Mouse (Mus musculus): ENCODE results near the gene Mboat2. TPM values are rescaled to one million over a fixed set of nuclear protein-coding genes. Genes with fewer than 3 reads are reported as not detected.
A peak's percentile ranks its signal among the peaks of the same experiment; 100 is the strongest.

The Mboat2 gene
- total RNA-seq, 2 experiments from 2014 or later: 87.0 to 99.6 TPM

DNA sequence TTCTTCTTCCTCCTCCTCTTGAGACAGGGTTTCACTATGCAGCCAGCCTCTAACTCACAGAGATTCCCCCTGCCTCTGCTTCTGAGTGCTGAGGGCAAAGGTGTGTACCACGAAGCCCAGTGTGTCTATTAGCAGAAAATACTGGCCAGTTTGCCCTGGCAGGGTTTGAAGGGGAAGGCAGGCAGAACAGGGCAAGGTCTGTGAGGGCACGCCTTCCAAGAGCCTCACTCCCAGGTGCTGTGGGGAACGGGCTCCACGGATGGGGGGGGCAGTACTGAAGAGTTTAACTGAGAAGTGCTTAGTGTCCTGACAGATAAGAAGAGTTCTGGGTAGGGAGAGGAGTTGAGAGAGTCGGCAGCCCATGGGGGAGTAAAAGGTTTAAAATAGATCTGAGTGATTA, 142.9 kb downstream of the Mboat2 start:
- Histone ChIP-seq H3K4me3 (no peak overlapping the region), H3K27ac (no peak overlapping the region)
- DNase-seq (ENCODE audit: low spot score in 2 of 2): no peak
- TF ChIP-seq CTCF (conservative IDR thresholded peaks at IDR 0.05): no peak

DNA sequence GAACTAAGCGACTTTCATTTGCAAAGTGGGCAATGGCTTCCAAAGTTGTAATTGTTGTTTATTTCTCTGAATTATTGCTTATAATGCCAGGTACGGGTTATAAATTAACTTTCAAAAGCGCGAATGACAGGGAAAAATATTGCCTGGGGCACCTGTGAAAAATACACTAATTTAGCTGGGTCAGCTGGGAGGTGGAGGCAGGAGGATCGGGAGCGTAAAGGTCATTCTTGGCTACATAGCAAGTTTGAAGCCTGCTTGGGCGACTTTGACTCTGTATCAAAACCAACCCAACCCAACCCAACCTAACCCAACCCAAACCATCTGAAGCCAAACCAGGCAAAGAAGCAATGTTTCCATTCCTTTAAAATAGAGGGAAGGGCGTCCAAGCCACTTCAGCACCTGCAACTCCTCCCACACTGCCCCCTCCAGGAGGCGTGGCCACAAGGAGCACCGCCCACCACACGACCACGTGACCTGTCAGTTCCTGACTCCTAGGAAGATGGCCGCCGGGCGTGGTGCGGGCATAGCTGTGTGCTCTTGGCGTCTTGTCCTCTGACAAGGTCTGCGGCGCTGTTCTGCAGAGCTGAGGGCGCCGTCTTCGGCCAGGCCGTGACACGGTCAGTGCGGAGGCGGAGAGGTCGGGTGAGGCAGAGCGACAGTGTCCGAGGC, 143.9 kb downstream of the Mboat2 start, which contains the start of gene Kidins220:
TSS of gene Kidins220 (plus strand) at position 480 of the 669 bp plus-strand sequence.
- peak; percentile 93 to 96 for DNase-seq (ENCODE audit: low spot score in 2 of 2)
- Histone ChIP-seq H3K4me3 (peak within 1 kb of the TSS; percentile 92), H3K27ac (peak within 1 kb of the TSS; percentile 96)
- no peak for TF ChIP-seq CTCF (conservative IDR thresholded peaks at IDR 0.05)

DNA sequence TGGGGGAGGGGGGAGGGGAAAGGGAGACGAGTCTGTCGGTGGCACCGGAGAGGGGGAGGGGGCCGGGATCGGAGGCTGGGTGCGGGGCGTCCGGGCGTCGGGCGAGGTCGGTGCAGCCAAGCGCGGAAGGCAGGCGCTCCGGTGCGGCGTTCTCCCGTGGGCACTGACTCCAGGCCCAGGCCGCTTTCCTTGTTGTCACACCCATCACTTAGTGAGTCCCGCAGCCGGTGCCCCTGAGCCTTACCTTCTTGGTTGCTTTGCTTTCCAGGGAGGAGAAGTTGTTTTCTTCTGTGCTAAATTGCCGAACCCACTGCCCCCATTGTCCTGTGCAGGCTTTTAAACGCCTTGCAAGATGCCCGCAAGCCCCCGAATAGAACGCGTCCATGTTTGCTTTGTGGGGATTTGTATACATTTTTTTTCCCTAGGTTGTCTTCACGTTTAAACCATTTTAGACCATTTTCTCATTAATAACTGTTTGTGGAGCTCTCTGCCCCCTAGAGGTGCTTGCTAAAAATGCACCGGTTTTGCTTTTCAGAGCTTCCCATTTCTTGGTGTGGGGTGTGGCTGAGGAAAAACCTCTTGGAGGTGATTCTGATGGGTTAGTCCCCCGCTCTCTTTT, 144.5 kb downstream of the Mboat2 start:
- peak overlapping the region; percentile 92 for H3K4me3 ChIP-seq
- DNase-seq (ENCODE audit: low spot score in 2 of 2): peak; percentile 75 to 79
- H3K27ac ChIP-seq: peak overlapping the region; percentile 96
- peak; percentile 88 for TF ChIP-seq CTCF (conservative IDR thresholded peaks at IDR 0.05)

DNA sequence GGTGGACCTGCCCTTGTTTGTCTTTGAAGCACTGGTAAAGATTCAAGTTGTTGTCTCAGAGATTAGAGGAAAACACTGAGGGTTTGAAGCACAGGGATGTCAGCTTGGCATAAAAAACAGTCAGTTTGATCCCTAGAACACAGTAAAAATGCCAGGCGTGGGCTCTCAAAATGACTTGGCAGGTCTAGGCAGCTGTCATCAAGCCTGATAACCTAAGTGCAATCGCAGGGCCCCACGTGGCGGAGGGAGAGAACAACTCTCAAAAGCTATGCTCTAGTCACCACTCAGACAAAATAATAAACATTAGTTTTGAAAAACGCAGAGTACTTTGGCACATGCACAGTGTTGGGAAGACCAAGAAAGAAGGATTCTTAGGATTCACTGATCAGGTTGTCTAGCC, 154.5 kb downstream of the Mboat2 start:
- DNase-seq (ENCODE audit: low spot score in 2 of 2): no peak
- Histone ChIP-seq H3K27ac (peak overlapping the region; percentile 28; the same call in 1 of the 2 replicates), H3K4me3 (no peak overlapping the region)
- no peak for TF ChIP-seq CTCF (conservative IDR thresholded peaks at IDR 0.05)

DNA sequence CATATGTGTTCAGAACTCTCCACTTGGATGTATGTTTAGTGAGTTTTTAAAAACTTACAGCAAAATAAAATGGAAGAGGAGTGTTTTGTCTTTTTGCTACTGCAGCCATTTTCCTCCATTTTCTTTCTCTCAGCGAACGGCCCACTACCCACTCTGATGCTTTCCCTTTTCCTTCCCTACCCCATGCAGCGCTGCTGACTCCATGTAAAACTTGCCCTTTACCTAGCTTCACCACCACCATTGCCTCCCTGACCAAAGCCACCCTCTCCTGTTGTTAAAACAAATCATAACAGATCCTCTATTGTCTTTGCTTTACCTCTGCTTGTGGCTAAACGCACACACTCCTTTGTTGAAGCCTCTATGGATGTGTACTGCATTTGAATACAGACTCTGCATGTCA, 164.7 kb downstream of the Mboat2 start:
- H3K4me3 ChIP-seq: no peak overlapping the region
- H3K27ac ChIP-seq: no peak overlapping the region
- no peak for DNase-seq (ENCODE audit: low spot score in 2 of 2)
- TF ChIP-seq CTCF (conservative IDR thresholded peaks at IDR 0.05): no peak

DNA sequence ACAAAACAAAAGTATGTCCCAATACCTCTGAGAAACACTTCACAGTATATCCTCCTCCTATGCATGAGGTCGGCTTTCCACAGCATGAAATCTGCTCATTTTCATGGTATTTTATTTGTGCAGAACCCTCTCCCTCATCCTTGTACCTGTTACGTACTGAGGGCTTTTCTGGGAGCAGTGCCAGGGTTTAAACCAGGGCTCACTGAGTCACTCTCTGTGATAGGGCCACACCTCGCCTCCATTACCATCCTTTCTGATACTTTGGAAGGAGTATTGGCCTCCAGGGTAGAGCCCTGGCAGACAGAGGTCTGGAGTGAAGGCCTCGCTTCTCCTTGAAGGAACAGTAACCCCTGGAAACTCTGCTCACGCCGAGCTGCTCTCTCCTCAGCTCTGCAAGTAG, 174.7 kb downstream of the Mboat2 start:
- no peak for TF ChIP-seq CTCF (conservative IDR thresholded peaks at IDR 0.05)
- DNase-seq (ENCODE audit: low spot score in 2 of 2): no peak
- Histone ChIP-seq H3K27ac (no peak overlapping the region), H3K4me3 (no peak overlapping the region)

DNA sequence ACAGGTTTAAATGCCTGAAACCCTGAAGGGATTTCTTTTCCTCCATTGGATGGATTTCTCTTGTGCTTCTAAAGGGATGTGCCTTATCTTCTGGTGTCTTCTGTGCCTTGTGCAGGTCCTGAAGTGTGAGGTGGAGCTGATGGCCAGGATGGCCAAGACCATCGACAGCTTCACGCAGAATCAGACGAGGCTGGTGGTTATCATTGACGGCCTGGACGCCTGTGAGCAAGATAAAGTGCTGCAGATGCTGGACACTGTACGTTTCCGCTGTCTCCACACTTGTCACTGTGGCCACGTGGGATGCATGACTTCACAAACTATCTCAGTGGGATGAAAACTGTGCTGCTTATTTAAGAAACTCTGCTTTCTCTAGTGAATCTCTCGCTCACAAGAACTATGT, 179.3 kb downstream of the Mboat2 start:
- TF ChIP-seq CTCF (conservative IDR thresholded peaks at IDR 0.05): no peak
- no peak for DNase-seq (ENCODE audit: low spot score in 2 of 2)
- no peak overlapping the region for H3K27ac ChIP-seq
- H3K4me3 ChIP-seq: no peak overlapping the region

DNA sequence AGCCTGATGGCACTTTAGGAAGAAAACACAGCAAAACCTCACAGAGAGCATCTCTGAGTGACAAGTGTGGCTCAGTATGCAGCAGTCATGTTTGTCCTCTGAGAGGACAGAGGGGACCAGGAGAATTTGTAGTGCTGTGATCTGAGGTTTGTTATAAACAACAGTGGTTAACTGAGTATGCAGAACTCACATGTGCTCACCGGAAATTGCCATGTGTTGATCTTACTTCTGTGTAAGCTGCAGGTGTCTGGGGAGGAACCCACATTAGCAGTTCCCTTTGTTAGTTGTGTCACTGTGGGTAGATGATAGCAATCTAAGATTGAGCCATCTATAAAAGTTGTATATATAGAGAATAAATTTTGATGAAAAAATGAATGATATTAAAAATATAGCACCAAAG, 179.7 kb downstream of the Mboat2 start:
- DNase-seq (ENCODE audit: low spot score in 2 of 2): no peak
- H3K4me3 ChIP-seq: no peak overlapping the region
- no peak for TF ChIP-seq CTCF (conservative IDR thresholded peaks at IDR 0.05)
- no peak overlapping the region for H3K27ac ChIP-seq

DNA sequence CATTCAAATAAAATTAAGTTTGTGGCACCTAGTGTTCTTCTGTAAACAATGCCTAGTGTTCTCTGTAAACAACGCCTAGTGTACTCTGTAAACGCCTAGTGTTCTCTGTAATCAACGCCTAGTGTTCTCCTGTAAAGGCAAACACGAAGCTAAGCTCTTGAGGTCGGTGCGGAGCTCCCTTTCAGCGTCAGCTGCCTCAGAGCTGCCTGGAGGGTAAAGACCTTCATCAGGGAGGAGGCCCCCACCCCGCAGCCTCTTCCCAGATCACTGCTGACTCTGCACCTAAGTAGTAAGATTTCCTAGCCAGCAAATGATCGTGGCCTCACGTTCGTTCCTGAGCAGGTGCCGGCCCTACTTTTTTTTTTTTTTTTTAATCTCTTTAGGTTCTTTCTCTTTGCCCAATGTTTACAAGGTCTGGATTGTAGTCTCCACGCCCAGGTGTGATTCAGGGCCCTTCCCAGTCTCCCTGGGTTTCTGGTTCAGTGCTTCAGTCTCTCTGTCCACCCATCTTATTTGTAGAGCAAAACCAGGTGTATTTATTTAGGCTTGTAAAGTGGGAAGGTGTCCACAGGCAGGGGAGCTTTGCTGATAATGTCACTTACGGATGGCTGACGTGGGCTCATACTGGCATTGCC, 181.2 kb downstream of the Mboat2 start:
- H3K27ac ChIP-seq: peak overlapping the region; percentile 43; the same call in 1 of the 2 replicates
- no peak overlapping the region for H3K4me3 ChIP-seq
- TF ChIP-seq CTCF (conservative IDR thresholded peaks at IDR 0.05): no peak
- DNase-seq (ENCODE audit: low spot score in 2 of 2): no peak

DNA sequence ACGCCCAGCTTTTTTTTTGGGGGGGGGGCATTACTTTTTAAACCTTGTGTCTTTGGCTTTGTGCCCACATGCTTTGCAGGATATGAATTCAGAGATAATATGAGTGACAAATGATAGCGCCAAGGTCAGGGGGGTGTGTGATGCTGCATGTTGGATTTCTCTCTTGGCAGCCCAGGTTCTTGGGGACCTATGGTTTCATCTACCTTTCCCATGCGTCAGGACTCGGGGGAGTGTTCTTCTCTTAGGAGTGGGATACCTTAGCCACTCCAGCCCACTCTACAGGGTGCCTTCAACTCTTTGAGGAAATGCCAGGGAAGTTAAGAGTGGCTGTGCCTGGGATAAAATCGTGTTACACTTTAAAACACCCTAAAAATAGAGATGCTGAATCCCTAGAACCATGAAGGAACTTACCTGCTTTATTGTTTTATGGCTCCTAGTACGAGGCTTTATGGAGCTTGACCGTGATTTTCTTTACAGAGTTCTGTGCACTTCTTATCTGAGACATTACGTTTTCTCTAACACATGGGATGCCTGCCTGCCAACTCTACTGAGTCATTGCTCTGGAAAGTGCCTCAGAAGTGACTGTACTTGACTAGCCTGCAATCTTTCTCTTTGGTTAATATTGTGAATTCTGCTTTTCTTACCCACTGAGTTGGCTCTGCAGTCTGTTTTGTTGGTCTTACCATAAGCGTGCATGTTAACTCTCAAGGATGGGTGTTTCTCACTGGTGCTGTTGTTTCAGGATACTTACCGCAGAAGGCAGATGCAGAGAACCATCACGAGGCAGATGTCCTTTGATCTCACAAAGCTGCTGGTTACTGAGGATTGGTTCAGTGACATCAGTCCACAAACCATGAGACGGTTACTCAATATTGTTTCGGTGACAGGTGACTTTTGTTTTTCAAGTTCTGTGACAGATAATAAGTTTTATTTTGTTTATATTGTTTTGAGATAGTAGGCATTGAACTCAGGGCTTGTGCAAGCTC, 182.2 kb downstream of the Mboat2 start:
- TF ChIP-seq CTCF (conservative IDR thresholded peaks at IDR 0.05): no peak
- DNase-seq (ENCODE audit: low spot score in 2 of 2): peak in 1 of 2 experiments; percentile 58

More for the DNA sequence above, 182.2 kb downstream of the Mboat2 start:
- H3K27ac ChIP-seq: peak overlapping the region; percentile 25
- H3K4me3 ChIP-seq: no peak overlapping the region

Other genes with a start within 250 kb of the Mboat2 start
- gene Klf11, start 179.6 kb upstream of the Mboat2 start, total RNA-seq (2021): 1 to 10 TPM; 3.9 to 4.4 TPM
- 10 to 100 TPM; 22.8 to 28.6 TPM for gene Cys1, start 149.1 kb upstream of the Mboat2 start, total RNA-seq (2021)
- 1 to 10 TPM; 2.0 to 2.2 TPM for gene Rrm2, start 122.6 kb upstream of the Mboat2 start, total RNA-seq (2021)
- 100 to 1,000 TPM; 353 to 363 TPM for gene Kidins220, start 144.0 kb downstream of the Mboat2 start, total RNA-seq (2021)